Mouse (Mus musculus) ovary, adult 18-20 months (tissue): Measurements from ENCODE around the gene Bicral.

Experiments
- DNase-seq: peaks from one replicate; pipeline ENCODE4 v3.0.0; 2022; ENCODE audit warnings: low spot score, mixed read lengths

Bicral gene

DNA sequence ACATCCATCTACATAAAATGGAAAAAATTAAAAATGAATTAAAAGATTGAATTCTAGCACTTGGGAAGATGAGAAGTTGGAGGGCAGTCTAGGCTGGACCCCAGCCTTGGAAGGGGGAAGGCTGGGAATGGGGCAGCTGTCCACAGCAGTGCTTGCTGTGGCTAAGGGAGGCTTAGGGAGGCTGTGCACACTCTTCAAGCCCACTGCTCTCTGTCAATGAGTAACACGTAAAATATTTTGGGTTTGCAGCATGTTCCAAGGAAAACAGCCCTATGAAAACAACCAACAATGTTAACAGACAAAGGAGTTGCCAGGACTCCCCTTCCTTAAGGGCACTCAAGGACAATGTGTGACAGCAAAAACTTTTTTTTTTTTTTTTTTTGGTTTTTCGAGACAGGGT is 15.3 kb downstream of the Bicral start:
- DNase-seq: no peak

DNA sequence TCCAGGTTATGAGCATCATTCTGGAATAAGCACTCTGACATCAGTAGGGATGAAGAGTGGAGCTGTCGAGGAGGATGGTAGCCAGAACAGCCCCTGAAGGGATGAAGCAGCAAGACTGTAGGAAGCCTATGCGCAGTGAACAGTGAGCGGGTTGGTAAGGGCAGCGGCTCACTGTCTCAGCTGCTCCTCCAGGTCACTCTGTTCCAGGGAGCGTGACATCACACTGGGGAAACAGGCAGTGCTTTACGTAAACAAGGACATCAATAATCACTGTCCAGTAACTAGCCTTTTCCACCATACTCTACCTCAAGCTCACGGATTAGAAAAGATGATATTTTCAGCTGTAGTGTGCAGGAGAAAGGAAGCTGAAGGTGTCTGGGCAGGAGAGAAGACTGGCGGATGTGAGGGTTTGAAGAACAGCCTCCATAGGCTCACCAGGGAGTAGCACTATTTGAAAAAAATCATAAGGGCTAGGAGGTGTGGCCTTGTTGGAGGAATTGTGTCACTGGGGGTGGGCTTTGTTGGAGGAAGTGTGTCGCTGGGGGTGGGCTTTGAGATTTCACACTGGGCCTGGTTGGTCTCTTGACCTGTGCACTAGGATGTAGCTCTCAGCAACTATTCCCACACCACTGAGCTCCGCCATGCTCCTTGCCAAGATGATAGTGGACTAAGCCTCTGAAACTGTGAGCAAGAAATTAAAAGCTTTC is 17.8 kb downstream of the Bicral start:
- DNase-seq: no peak

DNA sequence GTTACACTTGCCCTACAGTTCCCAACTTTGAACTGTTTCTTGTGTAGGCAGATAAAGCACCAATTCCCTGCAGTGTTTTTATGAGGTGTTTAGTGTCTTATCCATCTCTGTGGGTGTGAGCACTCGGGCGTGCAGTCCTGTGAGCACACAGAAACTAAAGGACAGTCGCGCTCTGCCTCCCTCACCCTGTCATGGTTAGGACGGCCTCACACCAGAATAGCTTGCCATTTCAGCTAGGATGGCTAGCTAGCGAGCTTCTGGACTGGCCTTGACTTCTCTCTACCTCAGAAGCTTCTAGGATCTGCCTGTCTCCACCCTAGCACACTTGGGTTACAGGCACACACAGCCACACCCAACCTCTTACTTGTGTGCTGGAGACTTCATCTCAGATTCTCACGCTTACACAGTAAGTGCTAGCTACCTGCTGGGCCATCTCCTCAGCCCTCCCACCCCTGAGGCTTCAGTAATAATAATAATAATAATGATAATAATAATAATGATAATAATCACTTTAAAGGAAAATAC is 19.8 kb downstream of the Bicral start:
- no peak for DNase-seq

DNA sequence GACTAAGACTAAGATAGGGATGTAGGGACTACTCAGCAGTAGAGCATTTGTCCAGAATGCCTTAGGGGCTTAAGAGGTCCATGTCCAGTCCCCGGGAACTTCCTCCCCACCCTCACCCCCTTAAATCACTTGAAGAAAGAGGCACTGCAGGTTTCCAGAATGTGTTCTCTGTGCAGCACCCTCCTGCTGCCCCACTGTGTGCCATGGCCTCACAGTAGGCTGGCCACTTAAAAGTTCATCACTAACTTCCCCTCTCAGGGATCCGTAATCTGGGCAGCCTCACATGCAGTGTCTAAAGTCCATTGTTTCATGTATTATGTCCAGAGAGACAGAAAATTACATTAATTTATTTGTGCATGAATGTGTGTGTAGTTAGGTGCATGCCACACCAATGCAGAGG is 20.4 kb downstream of the Bicral start:
- DNase-seq: no peak

DNA sequence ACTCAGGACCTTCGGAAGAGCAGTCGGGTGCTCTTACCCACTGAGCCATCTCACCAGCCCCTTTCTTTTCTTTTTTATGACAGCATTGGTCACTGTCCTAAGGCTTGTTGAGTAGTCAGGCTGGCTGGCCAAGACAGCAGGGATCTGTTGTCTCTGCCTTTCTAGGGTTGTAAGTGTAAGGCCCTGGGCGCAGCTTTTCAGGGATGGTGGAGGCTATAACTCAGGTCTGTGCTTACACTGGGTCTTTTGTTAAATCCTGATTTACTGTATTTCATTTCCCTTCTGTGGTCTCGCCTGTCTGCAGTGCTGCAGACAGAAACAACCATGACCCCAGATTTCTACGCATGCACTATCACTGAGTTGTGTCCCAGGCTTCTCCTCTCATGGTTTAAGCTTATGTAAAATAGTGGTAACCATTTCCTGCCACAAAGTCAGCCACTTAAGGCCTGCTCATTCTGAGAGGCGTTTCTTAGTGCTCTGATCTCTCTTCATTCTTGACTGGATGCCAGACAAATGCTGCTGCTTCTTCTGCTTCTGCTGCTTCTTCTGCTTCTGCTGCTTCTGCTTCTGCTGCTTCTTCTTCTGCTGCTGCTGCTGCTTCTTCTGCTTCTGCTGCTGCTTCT is 23.1 kb downstream of the Bicral start:
- DNase-seq: no peak

DNA sequence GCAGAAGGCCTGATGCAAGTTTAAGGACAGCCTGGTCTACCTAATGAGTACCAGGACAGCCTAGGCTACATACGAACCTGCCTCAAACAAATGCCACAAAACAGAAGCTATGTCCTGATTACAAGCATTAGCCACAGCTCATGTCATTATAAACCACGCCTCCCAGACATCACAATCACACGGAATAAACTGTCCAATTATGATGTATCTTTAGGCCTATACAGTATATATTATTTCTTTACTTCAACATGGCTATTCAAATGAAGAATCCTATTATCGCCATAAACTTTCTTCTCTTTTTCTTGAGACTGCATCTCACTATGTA is 25.3 kb downstream of the Bicral start:
- no peak for DNase-seq

DNA sequence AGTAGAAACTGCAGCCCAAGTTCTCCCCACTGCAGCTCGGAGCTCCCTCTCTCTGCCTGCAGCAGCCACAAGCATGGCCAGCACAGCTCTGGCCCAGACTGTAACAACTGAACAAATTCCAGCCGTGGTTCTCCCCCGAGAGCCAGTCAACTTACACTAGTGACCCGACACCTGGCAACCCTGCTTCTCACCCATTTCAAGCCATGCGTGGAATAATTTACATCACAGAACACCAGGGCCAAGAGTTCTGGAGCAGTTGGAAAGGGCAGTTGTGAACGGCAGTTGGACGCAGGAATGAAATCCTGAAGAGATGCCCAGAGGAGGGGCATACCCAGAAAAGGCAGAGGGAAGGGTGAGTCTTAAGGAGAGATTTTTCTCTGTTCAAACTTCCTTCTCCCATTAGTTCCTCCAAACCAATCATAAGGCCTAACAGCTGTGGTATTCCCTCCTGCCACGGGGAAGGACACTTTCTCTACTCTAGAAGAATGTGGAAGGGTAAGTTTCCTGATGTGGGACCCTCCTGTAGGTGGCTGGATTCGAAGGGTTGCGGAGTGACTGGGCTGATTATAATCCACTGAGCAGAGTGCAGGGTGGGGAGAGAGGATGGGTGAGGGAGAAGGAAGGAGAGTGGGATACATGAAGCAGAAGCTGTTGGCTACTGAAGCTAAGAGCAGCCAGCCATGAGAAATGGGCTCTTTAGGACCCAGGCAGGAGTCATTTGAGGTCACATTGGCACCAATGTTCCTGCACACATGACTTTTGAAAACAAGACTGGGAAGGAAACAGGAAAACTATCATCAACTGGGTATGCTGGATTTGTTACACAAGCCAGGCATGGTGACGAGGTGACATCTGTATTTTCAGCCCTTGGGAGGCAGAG is 25.9 kb downstream of the Bicral start:
- DNase-seq: no peak

DNA sequence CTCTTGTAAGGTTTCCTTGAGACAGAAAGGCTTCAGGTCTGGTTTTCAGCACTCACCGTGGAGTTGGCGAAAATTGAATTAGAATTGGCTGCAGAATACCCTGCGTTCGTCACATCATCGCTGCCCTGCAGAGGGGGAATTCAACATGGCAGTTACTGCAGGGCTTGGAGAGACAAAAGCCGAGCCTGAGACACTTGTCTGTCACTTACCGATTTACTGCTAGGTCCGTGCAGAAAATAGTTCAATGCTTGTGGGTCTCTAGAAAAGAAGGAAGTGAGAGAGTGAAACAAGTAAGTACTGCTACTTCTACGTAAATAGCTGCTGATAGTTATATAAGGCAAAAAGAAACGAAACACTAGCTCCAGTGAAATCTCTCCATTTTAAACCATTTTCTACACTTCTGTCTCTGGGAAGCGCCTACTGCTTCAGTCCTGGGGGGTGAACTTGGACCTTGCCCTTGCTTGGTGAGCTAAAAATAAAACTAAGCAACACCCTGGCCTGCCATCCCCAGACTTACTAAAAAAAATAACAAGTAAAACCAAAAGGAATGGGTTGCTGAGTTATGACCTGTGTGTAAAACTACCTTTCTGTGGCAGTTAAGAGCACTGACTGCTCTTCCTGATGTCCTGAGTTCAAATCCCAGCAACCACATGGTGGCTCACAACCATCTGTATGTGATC is 28.3 kb downstream of the Bicral start:
- DNase-seq: no peak

DNA sequence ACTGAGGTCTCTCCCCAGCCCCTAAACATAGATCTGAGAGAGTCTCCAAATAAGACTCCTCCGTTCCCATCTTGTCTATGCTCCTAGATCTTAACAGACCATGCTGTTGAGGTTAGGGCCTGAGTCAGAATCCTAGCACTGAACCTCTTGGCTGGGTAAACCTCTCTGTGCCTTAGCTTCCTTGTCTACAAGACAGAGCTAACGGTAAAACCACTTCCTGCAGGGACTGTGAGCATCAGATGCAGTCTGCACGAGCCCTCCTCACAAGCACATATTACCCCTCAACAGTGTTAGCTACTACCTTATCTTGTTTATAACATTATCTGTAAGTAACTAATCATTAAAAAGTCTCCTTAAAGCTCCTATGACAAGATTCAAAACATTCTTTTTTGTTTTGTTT is 29.3 kb downstream of the Bicral start:
- DNase-seq: no peak

DNA sequence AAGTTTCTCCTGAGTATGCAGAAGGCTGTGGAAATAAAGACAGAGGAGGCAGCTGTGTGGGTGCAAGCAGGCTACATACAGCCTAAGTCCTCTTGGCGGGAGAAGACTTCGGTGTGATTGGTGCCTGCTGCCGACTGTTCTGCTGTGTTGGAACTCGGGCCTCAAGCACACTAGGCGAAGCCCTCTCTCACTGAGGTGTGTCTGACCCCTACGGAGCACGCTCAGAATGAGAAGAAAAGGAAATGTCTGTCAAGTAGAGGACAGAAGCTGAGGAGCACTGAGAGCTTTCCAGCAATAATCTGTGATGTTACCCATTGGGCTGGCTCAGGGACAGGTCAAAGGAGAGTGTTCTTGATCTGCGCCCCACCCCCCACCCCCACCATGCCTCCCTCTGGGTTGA is 35.2 kb downstream of the Bicral start:
- DNase-seq: no peak

DNA sequence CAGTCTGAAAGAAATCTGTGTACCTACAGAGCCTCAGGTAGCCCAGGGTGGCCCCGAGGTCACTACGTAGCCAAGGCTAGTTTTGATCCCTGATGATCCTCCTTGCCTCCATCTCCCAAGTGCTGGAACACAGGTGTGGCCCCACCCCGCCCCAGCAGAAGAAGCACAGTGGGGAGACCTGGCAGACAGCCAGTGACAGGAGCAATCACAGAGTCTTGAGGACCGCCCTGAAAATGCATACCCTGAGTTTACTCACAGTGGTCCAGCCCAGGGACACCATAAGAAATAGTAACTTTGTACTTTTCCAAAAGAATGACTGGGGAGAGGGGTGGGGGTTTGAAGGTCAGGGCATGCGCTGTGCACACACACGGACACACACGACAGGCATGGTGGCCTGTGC is 37.7 kb downstream of the Bicral start:
- no peak for DNase-seq

DNA sequence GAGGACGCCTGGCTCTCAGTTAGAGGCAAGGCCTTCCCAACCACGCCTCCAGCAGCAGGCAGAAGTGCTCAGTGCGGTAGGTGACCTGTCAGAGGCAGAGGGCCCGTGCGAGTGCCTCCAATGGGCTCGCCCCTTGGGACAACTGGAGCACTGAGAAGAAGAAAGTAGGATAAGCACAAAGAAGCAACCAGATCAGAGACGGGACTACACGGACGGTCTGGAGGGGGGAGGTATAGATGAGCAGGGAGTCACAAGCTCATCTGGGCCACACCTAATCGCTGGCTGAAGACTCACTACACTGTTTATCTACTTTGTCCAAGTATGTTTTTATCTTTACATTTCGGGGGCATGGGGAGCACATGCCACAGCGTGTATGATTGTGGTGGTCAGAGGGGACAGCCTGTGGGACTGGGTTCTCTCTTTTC is 40.5 kb downstream of the Bicral start:
- no peak for DNase-seq

DNA sequence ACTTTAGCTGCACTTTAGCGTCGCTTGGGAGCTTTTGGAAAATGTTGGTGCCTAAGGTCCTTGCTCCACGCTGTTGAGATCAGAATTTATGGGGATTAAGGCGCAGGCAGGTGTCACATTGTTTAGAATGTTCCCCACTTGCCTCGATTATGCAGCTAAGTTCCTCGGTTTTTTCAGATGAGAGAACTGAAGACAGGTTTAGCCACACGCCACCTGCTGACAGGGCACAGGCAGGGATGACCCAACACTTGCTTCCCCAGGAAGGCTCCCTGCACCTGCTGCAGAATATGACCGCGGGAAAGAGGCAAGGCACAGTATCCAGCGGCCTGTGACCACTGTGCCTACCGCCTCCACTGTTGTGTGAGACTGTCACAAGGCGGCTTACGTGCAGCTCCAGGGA is 42.0 kb downstream of the Bicral start:
- no peak for DNase-seq

DNA sequence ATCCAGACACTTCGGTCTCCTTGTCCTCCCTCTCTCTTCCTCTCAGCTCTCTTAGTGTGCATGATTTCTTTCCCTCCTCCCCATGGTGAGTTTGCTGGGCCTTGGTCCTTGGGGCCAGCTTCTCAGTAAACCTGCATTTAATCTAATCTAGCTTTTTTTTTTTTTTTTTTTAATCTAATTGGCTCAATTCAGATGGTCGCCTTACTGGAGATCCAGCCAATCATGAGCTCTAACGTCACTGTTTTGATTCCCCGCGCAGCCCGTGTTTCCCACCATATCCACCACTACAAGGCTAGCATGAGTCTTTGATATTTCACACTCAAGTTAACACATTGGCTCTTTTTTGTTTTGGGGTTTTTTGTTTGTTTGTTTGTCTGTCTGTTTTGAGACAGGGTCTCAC is 43.8 kb downstream of the Bicral start:
- DNase-seq: no peak

DNA sequence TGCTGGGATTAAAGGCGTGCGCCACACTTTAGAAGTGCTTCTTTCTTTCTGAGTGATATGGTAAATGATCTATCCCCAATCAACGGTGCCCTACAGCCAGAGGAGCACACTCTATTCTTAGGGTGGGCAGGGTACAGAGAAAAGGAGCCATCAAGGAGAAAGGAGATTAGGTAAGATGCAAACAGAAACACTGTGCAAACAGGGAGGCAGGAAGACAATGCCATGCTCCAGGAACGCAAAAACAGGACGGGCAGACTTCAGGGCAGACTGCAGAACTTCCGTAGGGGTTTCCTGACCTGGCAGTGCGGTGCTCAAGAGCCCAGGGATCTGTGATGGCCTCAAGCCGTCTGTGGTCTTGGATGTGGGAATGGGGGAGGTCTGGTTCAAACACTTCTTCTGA is 44.6 kb downstream of the Bicral start:
- DNase-seq: no peak

DNA sequence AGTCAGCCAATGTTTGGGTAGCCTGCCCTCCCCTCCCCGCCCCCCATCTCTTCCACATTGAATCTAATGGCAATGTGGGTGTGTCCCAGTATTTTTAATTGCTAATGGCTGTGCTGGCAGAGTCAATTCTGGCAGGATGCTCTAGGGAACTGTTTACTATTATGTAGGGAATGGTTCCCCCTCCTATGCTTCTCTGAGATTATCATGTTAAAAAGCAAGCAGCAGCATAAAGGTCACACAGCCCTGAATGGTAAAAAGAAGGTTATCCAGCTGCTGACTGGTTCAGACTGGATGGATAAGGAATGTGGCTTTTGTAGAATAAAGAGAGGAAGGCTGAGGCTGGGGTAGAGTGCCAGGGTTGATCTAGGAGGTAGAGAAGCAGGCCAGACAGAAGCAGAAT is 45.8 kb downstream of the Bicral start:
- no peak for DNase-seq

DNA sequence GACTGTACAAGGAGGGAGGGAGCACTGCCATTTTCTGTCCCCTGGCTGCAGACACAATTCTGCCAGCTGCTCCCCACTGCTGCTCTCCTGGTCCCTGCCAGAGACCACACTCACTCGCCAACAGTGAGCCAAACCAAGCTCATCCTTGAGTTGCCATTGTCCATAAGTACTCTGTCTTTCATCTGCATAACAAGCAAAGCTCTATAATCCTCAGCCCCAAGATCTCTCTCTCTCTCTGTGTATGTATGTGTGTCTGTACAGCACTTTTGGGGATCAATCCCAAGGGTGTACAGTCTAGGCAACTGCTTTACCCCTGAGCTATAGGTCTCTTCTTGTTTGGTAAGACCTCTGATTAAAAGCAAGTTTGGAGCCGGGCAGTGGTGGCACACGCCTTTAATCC is 47.6 kb downstream of the Bicral start:
- no peak for DNase-seq

DNA sequence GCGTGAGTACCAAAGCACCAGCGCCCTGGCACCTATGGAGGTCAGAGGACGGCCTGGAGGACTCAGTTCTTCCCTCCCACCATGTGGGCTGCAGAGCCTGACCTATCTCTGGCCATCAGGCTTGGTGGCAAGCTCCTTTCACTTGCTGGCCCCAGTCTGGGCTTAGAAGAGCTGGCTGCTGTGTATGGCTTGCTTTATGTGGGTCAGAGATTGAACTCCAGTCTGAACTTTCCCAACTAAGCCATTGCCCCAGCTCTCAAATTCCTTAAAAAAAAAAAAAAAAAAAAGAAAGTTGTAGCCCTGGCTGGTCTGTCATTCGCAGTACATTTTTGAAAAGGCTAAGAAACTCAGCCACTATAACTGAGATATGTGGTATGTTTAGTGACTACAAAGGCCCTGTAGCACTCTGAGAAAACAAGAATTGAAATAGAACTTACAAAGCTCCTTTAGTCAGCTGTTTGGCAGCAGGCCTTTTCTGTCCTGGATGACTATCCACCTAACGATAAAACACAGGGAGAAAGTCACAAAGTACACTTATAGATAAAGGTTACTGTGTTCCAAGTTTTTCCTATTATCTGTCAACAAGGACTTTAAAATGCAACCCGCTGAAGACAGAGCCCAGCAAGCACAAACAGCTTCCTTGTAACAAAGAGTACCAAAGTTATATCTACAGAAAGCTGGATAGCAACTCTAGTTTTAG is 49.0 kb downstream of the Bicral start:
- no peak for DNase-seq

DNA sequence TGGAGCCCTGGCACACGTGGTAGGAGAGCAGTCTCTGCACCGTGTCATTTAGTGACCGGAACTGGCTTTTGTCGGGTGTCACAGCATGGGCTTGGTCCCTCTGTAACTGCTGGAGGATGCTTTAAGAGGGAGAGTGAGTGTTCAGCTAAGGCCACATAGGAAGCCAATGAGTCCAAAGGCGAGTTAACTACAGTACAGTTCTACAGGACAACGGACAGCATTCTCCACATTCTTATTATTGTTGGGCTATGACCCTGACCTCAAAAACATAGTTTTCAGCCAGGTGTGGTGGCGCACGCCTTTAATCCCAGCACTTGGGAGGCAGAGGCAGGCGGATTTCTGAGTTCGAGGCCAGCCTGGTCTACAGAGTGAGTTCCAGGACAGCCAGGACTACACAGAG is 49.9 kb downstream of the Bicral start:
- DNase-seq: no peak

DNA sequence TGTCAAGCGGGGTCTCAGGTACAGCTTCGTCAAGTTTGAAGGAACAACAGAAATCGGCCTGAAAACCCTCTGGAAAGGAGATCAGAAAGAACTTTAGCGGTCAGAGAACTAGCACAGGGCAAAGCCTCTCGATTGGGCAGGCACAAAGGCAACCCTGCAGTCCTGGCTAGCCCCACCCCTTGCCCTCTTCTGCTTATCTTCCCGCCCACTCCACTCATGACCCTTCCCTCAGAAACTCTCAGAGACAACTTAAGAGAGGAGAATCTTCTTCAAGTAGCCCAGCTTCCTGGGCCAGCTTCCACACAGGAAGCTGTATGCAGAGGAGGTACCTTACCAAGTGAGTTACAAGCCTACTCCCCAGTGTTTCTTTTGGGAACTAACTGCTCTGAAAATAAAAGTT is 56.5 kb downstream of the Bicral start:
- no peak for DNase-seq

DNA sequence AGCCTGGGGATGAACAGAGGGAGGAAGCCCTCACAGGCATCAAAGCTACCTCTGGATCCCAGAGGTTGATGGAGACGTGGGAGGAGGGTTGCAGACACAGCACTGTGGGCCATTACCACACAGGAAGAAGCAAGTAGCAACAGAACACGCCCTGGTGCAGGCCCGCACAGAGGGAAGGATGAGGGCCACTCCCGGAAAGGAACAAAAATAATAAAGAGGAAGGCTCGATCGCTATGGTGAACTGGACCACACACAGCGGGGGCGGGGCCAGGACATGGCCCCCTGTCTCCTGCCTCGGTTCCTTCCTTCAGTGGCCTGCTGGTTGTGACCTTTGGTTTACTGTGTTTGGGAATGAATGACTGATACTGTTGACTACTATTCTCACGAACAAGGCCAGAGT is 58.6 kb downstream of the Bicral start:
- no peak for DNase-seq

DNA sequence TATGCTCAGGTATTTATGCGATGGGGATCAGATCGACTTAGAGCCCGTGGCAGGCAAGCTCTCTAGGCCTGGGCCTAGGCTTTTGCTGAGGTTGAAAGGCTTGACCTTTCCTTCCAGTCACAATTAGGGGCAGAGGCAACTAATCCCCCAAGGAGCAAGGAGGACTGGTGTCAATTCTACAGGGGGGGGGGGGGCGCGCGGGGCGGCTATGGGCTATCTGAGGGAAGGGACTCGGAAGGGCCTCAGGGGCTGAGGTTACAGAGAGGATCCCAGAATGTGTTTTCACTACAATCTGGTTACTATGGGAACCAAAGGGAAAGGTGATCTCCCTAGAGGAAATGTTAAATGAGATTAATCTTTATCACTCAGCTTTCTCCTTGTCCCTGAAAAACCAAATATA is 60.9 kb downstream of the Bicral start:
- DNase-seq: no peak
